23 mouse cellular contexts compared by ENCODE assay signal in genomic region chr1:36563197-36563596, GRCm38 (mm10). TPM values are rescaled to one million over a fixed set of nuclear protein-coding genes. Genes with fewer than 3 reads are reported as not detected.
DNase-seq lines count a peak whose midpoint lies in the region; ATAC-seq and TF ChIP-seq lines count a peak whose summit lies in the region.
"Had no signal": no experiment of that assay in that cellular context is flagged by ENCODE, and none has a peak within 500 bp of the region (broad histone marks: within the 10 kb centered on the region; RNA-seq: fewer than 3 reads in every experiment).

No protein-coding gene starts in this region.

- no peak overlapping the region for H3K9ac ChIP-seq in kidney, embryonic 14.5 days (ENCODE audit: low read depth, low read length)
- no peak overlapping the region for H3K9ac ChIP-seq in heart, embryonic 12.5 days
- H3K9ac ChIP-seq in liver, postnatal 0 days (replicated peaks), result no peak overlapping the region
- H3K9ac ChIP-seq: forebrain, postnatal 0 days; limb, embryonic 13.5 days; liver, embryonic 15.5 days; midbrain, embryonic 13.5 days had no signal

- no peak overlapping the region for H3K4me2 ChIP-seq in kidney, embryonic 14.5 days (replicated peaks; ENCODE audit: low read depth, low read length)
- 0 out of 2 replicates have a peak overlapping the region, but pooled peaks have one; percentile 9 for H3K4me2 ChIP-seq in heart, embryonic 12.5 days
- no peak overlapping the region for H3K4me2 ChIP-seq in liver, postnatal 0 days (ENCODE audit: low read depth, low read length)
- H3K4me2 ChIP-seq: limb, embryonic 13.5 days; liver, embryonic 15.5 days; midbrain, embryonic 13.5 days had no signal

- WGBS in kidney, embryonic 14.5 days, result 38% methylated on average over 2 of the region's 2 CpGs
- 83% methylated on average over 2 of the region's 2 CpGs for WGBS in heart, embryonic 12.5 days
- WGBS in liver, postnatal 0 days (ENCODE audit: insufficient replicate concordance), result 83% methylated on average over 2 of the region's 2 CpGs

- no peak for TF ChIP-seq EP300 in liver, postnatal 0 days (IDR thresholded peaks at IDR 0.05; ENCODE audit: low read depth)

- TF ChIP-seq CTCF in liver, postnatal 0 days (IDR thresholded peaks at IDR 0.05; ENCODE audit: low read depth), result no peak

- ATAC-seq in kidney, embryonic 14.5 days (ENCODE audit: low FRiP score, low TSS enrichment), result peak; percentile 12; the same call in 1 of the 2 replicates
- ATAC-seq in heart, embryonic 12.5 days (ENCODE audit: insufficient number of reproducible peaks, low FRiP score), result no peak
- no peak for ATAC-seq in liver, postnatal 0 days
- ATAC-seq: forebrain, postnatal 0 days; inflammation-experienced regulatory T-cells, adult 6 months; midbrain, embryonic 13.5 days had no signal

- no peak overlapping the region for H3K4me3 ChIP-seq in kidney, embryonic 14.5 days (ENCODE audit: low read length)
- no peak overlapping the region for H3K4me3 ChIP-seq in heart, embryonic 12.5 days
- no peak overlapping the region for H3K4me3 ChIP-seq in liver, postnatal 0 days (ENCODE audit: low read depth, low read length)
- H3K4me3 ChIP-seq: erythroblast, embryonic 14.5 days; limb, embryonic 13.5 days; liver, embryonic 15.5 days; midbrain, embryonic 13.5 days had no signal

- H3K36me3 ChIP-seq in kidney, embryonic 14.5 days (ENCODE audit: control insufficient read depth, insufficient read depth, low read length), result no peaks in the 10 kb centered on the region
- no peaks in the 10 kb centered on the region for H3K36me3 ChIP-seq in heart, embryonic 12.5 days
- no peaks in the 10 kb centered on the region for H3K36me3 ChIP-seq in liver, postnatal 0 days (replicated peaks; ENCODE audit: insufficient read depth, low read length)
- H3K36me3 ChIP-seq: limb, embryonic 13.5 days; liver, embryonic 15.5 days; midbrain, embryonic 13.5 days had no signal

- DNase-seq in gastrocnemius, adult 18-20 months (ENCODE audit: low spot score), result peak; percentile 59
- no peak for DNase-seq in gastrocnemius, adult 8-10 months (ENCODE audit: low spot score in 2 of 2)
- no peak for DNase-seq in kidney, postnatal 36 days
- DNase-seq in 3T3-L1 (ENCODE audit: low read depth, low spot score), result peak; percentile 68
- DNase-seq in layer of hippocampus, postnatal 10 days (ENCODE audit: low spot score in 2 of 2), result no peak
- DNase-seq in liver, postnatal 0 days, result no peak
- DNase-seq: adrenal gland, postnatal 14 days; cerebellum, adult 9-11 months; forebrain, postnatal 0 days; gastrocnemius, postnatal 36 days; right cerebral cortex, postnatal 14 days; thymus, postnatal 25 days had no signal

- H3K9me3 ChIP-seq in kidney, embryonic 14.5 days (ENCODE audit: control insufficient read depth, low read length), result no peaks in the 10 kb centered on the region
- H3K9me3 ChIP-seq in heart, embryonic 12.5 days (replicated peaks), result no peaks in the 10 kb centered on the region
- no peaks in the 10 kb centered on the region for H3K9me3 ChIP-seq in liver, postnatal 0 days (ENCODE audit: low read length)
- H3K9me3 ChIP-seq: limb, embryonic 13.5 days; liver, embryonic 15.5 days; midbrain, embryonic 13.5 days had no signal

- H3K27me3 ChIP-seq in kidney, embryonic 14.5 days (ENCODE audit: control insufficient read depth, insufficient read depth, low read length), result no peaks in the 10 kb centered on the region
- no peaks in the 10 kb centered on the region for H3K27me3 ChIP-seq in heart, embryonic 12.5 days (replicated peaks)
- peaks cover 24% of the 10 kb centered on the region for H3K27me3 ChIP-seq in liver, postnatal 0 days (ENCODE audit: insufficient read depth, low read length)
- H3K27me3 ChIP-seq: limb, embryonic 13.5 days had no signal

- peak overlapping the region; percentile 25; the same call in 1 of the 2 replicates for H3K27ac ChIP-seq in kidney, embryonic 14.5 days (ENCODE audit: low read depth, low read length)
- H3K27ac ChIP-seq in heart, embryonic 12.5 days (ENCODE audit: poor library complexity, severe bottlenecking), result 0 out of 2 replicates have a peak overlapping the region, but pooled peaks have one; percentile 0
- no peak overlapping the region for H3K27ac ChIP-seq in liver, postnatal 0 days (ENCODE audit: low read depth)
- H3K27ac ChIP-seq: limb, embryonic 13.5 days; liver, embryonic 15.5 days; macrophage; midbrain, embryonic 13.5 days had no signal

- peaks cover 59% of the 10 kb centered on the region for H3K4me1 ChIP-seq in kidney, embryonic 14.5 days (ENCODE audit: control insufficient read depth, insufficient read depth, low read length)
- peaks cover 85% of the 10 kb centered on the region for H3K4me1 ChIP-seq in heart, embryonic 12.5 days (replicated peaks)
- H3K4me1 ChIP-seq in liver, postnatal 0 days (ENCODE audit: insufficient read depth), result peaks cover 12% of the 10 kb centered on the region; the same call in 1 of the 2 replicates

RNA-seq across cellular contexts. Expression of gene Sema4c, which starts 5.0 kb away (rescaled TPM):
- 1 to 10 TPM; 4.7 to 6.8 TPM for total RNA-seq in gastrocnemius, adult 18-20 months (2021)
- total RNA-seq in gastrocnemius, adult 8-10 months (2022), result 1 to 10 TPM; 2.7 to 5.2 (median 4.6) TPM
- polyA plus RNA-seq in kidney, embryonic 14.5 days (2014; fragmentation: Nextera tagmentation; extraction: Ambion mirVana), result 4.8 and 6.0 TPM in 2 replicates
- polyA plus RNA-seq in heart, embryonic 12.5 days (2016; fragmentation: Nextera tagmentation; extraction: Ambion mirVana), result 11.9 and 13.3 TPM in 2 replicates
- 10 to 100 TPM; 21.6 to 24.6 TPM for total RNA-seq in layer of hippocampus, postnatal 10 days (2021)
- polyA plus RNA-seq in liver, postnatal 0 days (2015; fragmentation: Nextera tagmentation; extraction: Ambion mirVana), result 2.0 TPM in 2 replicates

RNA-seq across cellular contexts. Expression of gene Ankrd39, which starts 16.0 kb away (rescaled TPM):
- 1 to 10 TPM; 7.3 to 8.6 TPM for total RNA-seq in gastrocnemius, adult 18-20 months (2021)
- total RNA-seq in gastrocnemius, adult 8-10 months (2022), result 1 to 10 TPM; 6.3 to 9.7 (median 9.4) TPM
- polyA plus RNA-seq in kidney, embryonic 14.5 days (2014; fragmentation: Nextera tagmentation; extraction: Ambion mirVana), result 22.4 and 22.7 TPM in 2 replicates
- polyA plus RNA-seq in heart, embryonic 12.5 days (2016; fragmentation: Nextera tagmentation; extraction: Ambion mirVana), result 23.1 and 24.4 TPM in 2 replicates
- total RNA-seq in layer of hippocampus, postnatal 10 days (2021), result 10 to 100 TPM; 10.9 to 15.9 TPM
- polyA plus RNA-seq in liver, postnatal 0 days (2015; fragmentation: Nextera tagmentation; extraction: Ambion mirVana), result 7.4 and 8.3 TPM in 2 replicates

RNA-seq across cellular contexts. Expression of gene Gm42417, which starts 24.0 kb away (rescaled TPM):
- total RNA-seq in gastrocnemius, adult 18-20 months (2021), result 1,000 to 10,000 TPM; 1,348 to 1,458 TPM
- 1,000 to 10,000 TPM in 3 of 4 experiments, 100 to 1,000 TPM in 1; 926 to 1,454 (median 1,403) TPM for total RNA-seq in gastrocnemius, adult 8-10 months (2022)
- 0.26 TPM in 1 of 2 replicates, not detected in the other for polyA plus RNA-seq in kidney, embryonic 14.5 days (2014; fragmentation: Nextera tagmentation; extraction: Ambion mirVana)
- polyA plus RNA-seq in heart, embryonic 12.5 days (2016; fragmentation: Nextera tagmentation; extraction: Ambion mirVana), result 0.40 TPM in 1 of 2 replicates, not detected in the other
- total RNA-seq in layer of hippocampus, postnatal 10 days (2021), result under 1 TPM in 1 of 2 experiments, not detected in 1; 0.18 TPM
- 0.45 TPM in 1 of 2 replicates, not detected in the other for polyA plus RNA-seq in liver, postnatal 0 days (2015; fragmentation: Nextera tagmentation; extraction: Ambion mirVana)
- total RNA-seq: ES-E14 had no signal
- polyA plus RNA-seq: erythroblast, embryonic 14.5 days; hindbrain, embryonic 11.5 days; large intestine, adult 2 months; liver, embryonic 15.5 days; midbrain, embryonic 13.5 days had no signal

RNA-seq across cellular contexts. Expression of gene Ankrd23, which starts 26.5 kb away (rescaled TPM):
- 1,000 to 10,000 TPM; 3,219 to 3,282 TPM for total RNA-seq in gastrocnemius, adult 18-20 months (2021)
- total RNA-seq in gastrocnemius, adult 8-10 months (2022), result 1,000 to 10,000 TPM; 2,275 to 3,003 (median 2,494) TPM
- polyA plus RNA-seq in kidney, embryonic 14.5 days (2014; fragmentation: Nextera tagmentation; extraction: Ambion mirVana), result 10.5 and 14.6 TPM in 2 replicates
- polyA plus RNA-seq in heart, embryonic 12.5 days (2016; fragmentation: Nextera tagmentation; extraction: Ambion mirVana), result 14.9 and 16.8 TPM in 2 replicates
- total RNA-seq in layer of hippocampus, postnatal 10 days (2021), result 1 to 10 TPM; 4.9 to 5.0 TPM
- polyA plus RNA-seq in liver, postnatal 0 days (2015; fragmentation: Nextera tagmentation; extraction: Ambion mirVana), result 2.0 and 2.2 TPM in 2 replicates

RNA-seq across cellular contexts. Expression of gene Cnnm3, which starts 51.5 kb away (rescaled TPM):
- 10 to 100 TPM; 11.6 TPM for total RNA-seq in gastrocnemius, adult 18-20 months (2021)
- 10 to 100 TPM in 3 of 4 experiments, 1 to 10 TPM in 1; 8.9 to 12.8 (median 11.3) TPM for total RNA-seq in gastrocnemius, adult 8-10 months (2022)
- 5.7 and 7.5 TPM in 2 replicates for polyA plus RNA-seq in kidney, embryonic 14.5 days (2014; fragmentation: Nextera tagmentation; extraction: Ambion mirVana)
- 2.2 and 3.4 TPM in 2 replicates for polyA plus RNA-seq in heart, embryonic 12.5 days (2016; fragmentation: Nextera tagmentation; extraction: Ambion mirVana)
- 10 to 100 TPM; 35.0 to 39.8 TPM for total RNA-seq in layer of hippocampus, postnatal 10 days (2021)
- polyA plus RNA-seq in liver, postnatal 0 days (2015; fragmentation: Nextera tagmentation; extraction: Ambion mirVana), result 0.92 and 1.1 TPM in 2 replicates

Comparison
In these comparisons a context has a peak if more than half of its experiments do, and no peak if none do; other contexts are left out.
1. DNase-seq: peak in gastrocnemius, adult 18-20 months (single experiment) and 3T3-L1 (single experiment); none in gastrocnemius, adult 8-10 months (0 of 2), kidney, postnatal 36 days (0 of 2), layer of hippocampus, postnatal 10 days (0 of 2) and liver, postnatal 0 days (single experiment).
2. RNA of gene Gm42417, which starts 24.0 kb away (total RNA-seq): 1,348 to 1,458 TPM in gastrocnemius, adult 18-20 months and 926 to 1,454 TPM in gastrocnemius, adult 8-10 months; 0.18 TPM in layer of hippocampus, postnatal 10 days; every median in the first group is over 100 times any median in the second.